Mouse (Mus musculus) lung, postnatal 0 days (tissue): ENCODE measurements around the gene Pbld2.

Experiments
- CTCF ChIP-seq: IDR thresholded peaks from 2 replicates; pipeline ENCODE4 v1.5.1; 2016; ENCODE audit warnings: antibody characterized with exemption, mild to moderate bottlenecking
- EP300 ChIP-seq: IDR thresholded peaks from 2 replicates; pipeline ENCODE4 v1.6.1; 2016; ENCODE audit warnings: antibody characterized with exemption, mild to moderate bottlenecking, control low read depth

GRCm38 (mm10) chr10:63054586-63054985 lies 30.5 kb downstream of the Pbld2 start:
- TF ChIP-seq CTCF (peak; percentile 30), EP300 (no peak)
